ENCODE assay signal across 30 mouse cellular contexts in the genomic region with DNA sequence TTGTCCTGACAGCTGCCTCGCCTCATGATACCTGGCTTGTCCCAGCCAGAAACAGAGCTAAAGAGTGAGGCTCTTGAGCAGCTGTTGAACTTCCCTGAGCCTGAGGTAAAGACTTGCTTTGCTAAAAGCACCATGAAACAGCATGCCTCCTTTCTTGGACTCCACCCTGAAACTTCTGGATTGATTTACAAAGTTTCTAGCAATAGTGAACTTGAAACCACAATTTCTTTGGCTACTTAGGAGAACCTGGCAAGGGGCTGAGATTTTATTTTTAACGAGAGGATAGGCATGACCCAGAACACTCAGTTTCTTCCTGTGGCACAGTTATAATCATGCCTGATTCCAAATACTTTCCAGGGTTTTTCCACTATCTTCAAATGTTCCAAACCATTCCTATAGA. TPM values are rescaled to one million over a fixed set of nuclear protein-coding genes. Genes with fewer than 3 reads are reported as not detected.
DNase-seq lines count a peak whose midpoint lies in the region; ATAC-seq and TF ChIP-seq lines count a peak whose summit lies in the region.
"Had no signal": no experiment of that assay in that cellular context is flagged by ENCODE, and none has a peak within 500 bp of the region (broad histone marks: within the 10 kb centered on the region; RNA-seq: fewer than 3 reads in every experiment).

No protein-coding gene starts in this region.

- no peak overlapping the region for H3K4me3 ChIP-seq in heart, adult 2 months
- H3K4me3 ChIP-seq in megakaryocyte, embryonic 14.5 days (replicated peaks) = peak overlapping the region; percentile 62
- no peak overlapping the region for H3K4me3 ChIP-seq in midbrain, embryonic 10.5 days
- H3K4me3 ChIP-seq: embryonic facial prominence, embryonic 12.5 days; heart, embryonic 10.5 days; heart, embryonic 15.5 days; left cerebral cortex, adult 2 months; limb, embryonic 13.5 days; liver, embryonic 13.5 days; midbrain, embryonic 12.5 days; myocyte; neural tube, embryonic 12.5 days had no signal

- H3K79me2 ChIP-seq in heart, adult 2 months (replicated peaks; ENCODE audit: control insufficient read depth, insufficient read depth, low read length) = no peaks in the 10 kb centered on the region

- no peak for TF ChIP-seq EP300 in heart, adult 2 months (IDR thresholded peaks at IDR 0.05; ENCODE audit: insufficient read depth, low read depth, low read length)

- no peaks in the 10 kb centered on the region for H3K9me3 ChIP-seq in megakaryocyte, embryonic 14.5 days
- no peaks in the 10 kb centered on the region for H3K9me3 ChIP-seq in midbrain, embryonic 10.5 days (replicated peaks)
- H3K9me3 ChIP-seq: embryonic facial prominence, embryonic 12.5 days; heart, embryonic 10.5 days; heart, embryonic 15.5 days; limb, embryonic 13.5 days; liver, embryonic 13.5 days; midbrain, embryonic 12.5 days; neural tube, embryonic 12.5 days had no signal

- H3K27me3 ChIP-seq in heart, adult 2 months (ENCODE audit: control insufficient read depth, insufficient read depth, low read length) = no peaks in the 10 kb centered on the region
- no peaks in the 10 kb centered on the region for H3K27me3 ChIP-seq in megakaryocyte, embryonic 14.5 days (replicated peaks)
- no peaks in the 10 kb centered on the region for H3K27me3 ChIP-seq in midbrain, embryonic 10.5 days (ENCODE audit: low read depth, poor library complexity, severe bottlenecking)
- H3K27me3 ChIP-seq: embryonic facial prominence, embryonic 12.5 days; heart, embryonic 15.5 days; limb, embryonic 13.5 days; liver, embryonic 13.5 days; midbrain, embryonic 12.5 days; neural tube, embryonic 12.5 days had no signal

- DNase-seq in heart, adult 11 months = peak; percentile 42
- DNase-seq in heart, adult 2 months = no peak
- peak; percentile 58 for DNase-seq in fibroblast of lung, adult 2 months (ENCODE audit: low read depth)
- DNase-seq in midbrain, embryonic 10.5 days (ENCODE audit: low spot score) = no peak
- DNase-seq in ovary, postnatal 36 days (ENCODE audit: low spot score) = no peak
- DNase-seq: adrenal gland, adult 2 months; adrenal gland, postnatal 36 days; cerebellum, adult 8-10 months; cerebellum, postnatal 25 days; kidney, adult 18-20 months; kidney, postnatal 10 days; liver, embryonic 13.5 days; lung, adult 18-20 months; right cerebral cortex, postnatal 4 days; thymus, adult 2 months; thymus, postnatal 36 days had no signal

- peaks cover 16% of the 10 kb centered on the region for H3K36me3 ChIP-seq in heart, adult 2 months (ENCODE audit: control insufficient read depth, insufficient read depth, low read length)
- H3K36me3 ChIP-seq in megakaryocyte, embryonic 14.5 days (replicated peaks; ENCODE audit: low read length) = peaks cover 80% of the 10 kb centered on the region
- H3K36me3 ChIP-seq in midbrain, embryonic 10.5 days = peaks cover 33% of the 10 kb centered on the region
- H3K36me3 ChIP-seq: heart, embryonic 15.5 days had no signal

- intact Hi-C loops in heart, adult 2 months (cut with DNase I) = no loop called here

- no peak overlapping the region for H3K9ac ChIP-seq in heart, adult 2 months (ENCODE audit: low read depth, low read length)
- H3K9ac ChIP-seq: embryonic facial prominence, embryonic 12.5 days; heart, embryonic 15.5 days; limb, embryonic 13.5 days; liver, embryonic 13.5 days; midbrain, embryonic 12.5 days; neural tube, embryonic 12.5 days had no signal

- H3K27ac ChIP-seq in heart, adult 2 months = no peak overlapping the region; the same call in 1 of the 2 replicates
- H3K27ac ChIP-seq in midbrain, embryonic 10.5 days (replicated peaks) = no peak overlapping the region
- H3K27ac ChIP-seq: heart, embryonic 15.5 days; left cerebral cortex, adult 2 months; limb, embryonic 13.5 days; liver, embryonic 13.5 days; midbrain, embryonic 12.5 days; neural tube, embryonic 12.5 days had no signal

- WGBS in heart, adult 2 months = 52% methylated on average over 2 of the region's 2 CpGs
- 83% methylated on average over 2 of the region's 2 CpGs for WGBS in midbrain, embryonic 10.5 days

- ATAC-seq in megakaryocyte, adult 5-6 weeks (ENCODE audit: poor library complexity, severe bottlenecking) = no peak
- ATAC-seq: CD4-positive, CD25-positive, alpha-beta regulatory T cell, adult 4 months; forebrain, embryonic 14.5 days; hindbrain, embryonic 16.5 days; lung, postnatal 0 days had no signal

- TF ChIP-seq CTCF in heart, adult 2 months (IDR thresholded peaks at IDR 0.05) = no peak

- no peak for TF ChIP-seq POLR2A in heart, adult 2 months (IDR thresholded peaks at IDR 0.05; ENCODE audit: insufficient read depth, low read depth, low read length)

- peaks cover 14% of the 10 kb centered on the region for H3K4me1 ChIP-seq in heart, adult 2 months (ENCODE audit: control insufficient read depth, insufficient read depth, low read length)
- H3K4me1 ChIP-seq in megakaryocyte, embryonic 14.5 days = peaks cover 4% of the 10 kb centered on the region; the same call in 1 of the 2 replicates
- no peaks in the 10 kb centered on the region for H3K4me1 ChIP-seq in midbrain, embryonic 10.5 days
- H3K4me1 ChIP-seq: liver, embryonic 13.5 days; midbrain, embryonic 12.5 days; neural tube, embryonic 12.5 days had no signal

RNA-seq across cellular contexts. Expression of a gene that starts 56.9 kb away (rescaled TPM):
- total RNA-seq in heart, adult 2 months (2021) = 10 to 100 TPM; 24.3 to 25.1 TPM
- polyA plus RNA-seq in heart, adult 2 months (2012; rRNA removed) = 16.4 and 20.5 TPM in 2 replicates
- 8.8 and 34.4 TPM in 2 replicates for polyA plus RNA-seq in megakaryocyte, embryonic 14.5 days (2012; ENCODE audit: insufficient read depth, low replicate concordance)
- 22.2 and 30.5 TPM in 2 replicates for total RNA-seq in megakaryocyte, adult 5-6 weeks (2015)
- 31.5 and 32.8 TPM in 2 replicates for total RNA-seq in megakaryocyte, adult 5-6 weeks (2017)
- 36.5 and 41.4 TPM in 2 replicates for polyA plus RNA-seq in midbrain, embryonic 10.5 days (2016; fragmentation: Nextera tagmentation; extraction: Ambion mirVana)

RNA-seq across cellular contexts. Expression of a gene that starts 56.9 kb away (rescaled TPM):
- 1 to 10 TPM; 2.0 to 3.0 TPM for total RNA-seq in heart, adult 2 months (2021)
- polyA plus RNA-seq in heart, adult 2 months (2012; rRNA removed) = 4.2 and 5.4 TPM in 2 replicates
- polyA plus RNA-seq in megakaryocyte, embryonic 14.5 days (2012; ENCODE audit: insufficient read depth, low replicate concordance) = 3.4 TPM in 1 of 2 replicates, not detected in the other
- total RNA-seq in megakaryocyte, adult 5-6 weeks (2015) = 2.1 and 2.4 TPM in 2 replicates
- 1.8 and 1.9 TPM in 2 replicates for total RNA-seq in megakaryocyte, adult 5-6 weeks (2017)
- polyA plus RNA-seq in midbrain, embryonic 10.5 days (2016; fragmentation: Nextera tagmentation; extraction: Ambion mirVana) = 32.2 and 32.4 TPM in 2 replicates

Comparison
In these comparisons a context has a peak if more than half of its experiments do, and no peak if none do; other contexts are left out.
1. DNase-seq: peak in heart, adult 11 months (single experiment) and fibroblast of lung, adult 2 months (single experiment); none in heart, adult 2 months (0 of 2), midbrain, embryonic 10.5 days (single experiment) and ovary, postnatal 36 days (single experiment).